Comparison of ENCODE assay signal across 22 mouse cellular contexts in genomic region chr11:69101604-69102402, GRCm38 (mm10). TPM values are rescaled to one million over a fixed set of nuclear protein-coding genes. Genes with fewer than 3 reads are reported as not detected.
DNase-seq lines count a peak whose midpoint lies in the region; ATAC-seq and TF ChIP-seq lines count a peak whose summit lies in the region.
"Had no signal": no experiment of that assay in that cellular context is flagged by ENCODE, and none has a peak within 500 bp of the region (broad histone marks: within the 10 kb centered on the region; RNA-seq: fewer than 3 reads in every experiment).

No protein-coding gene starts in this region.

- no peak for TF ChIP-seq CTCF in olfactory bulb, adult 2 months (IDR thresholded peaks at IDR 0.05; ENCODE audit: insufficient read depth, low read depth, low read length)

- no peaks in the 10 kb centered on the region for H3K27me3 ChIP-seq in megakaryocyte, embryonic 14.5 days (replicated peaks)
- H3K27me3 ChIP-seq: embryonic facial prominence, embryonic 15.5 days; limb, embryonic 15.5 days; midbrain, embryonic 12.5 days; neural tube, embryonic 15.5 days had no signal

- H3K36me3 ChIP-seq in megakaryocyte, embryonic 14.5 days (replicated peaks; ENCODE audit: low read length), result peaks cover 68% of the 10 kb centered on the region

- ATAC-seq in megakaryocyte, adult 5-6 weeks (ENCODE audit: poor library complexity, severe bottlenecking), result no peak
- ATAC-seq in monocyte, adult 5-6 weeks (replicated peaks; ENCODE audit: insufficient number of reproducible peaks, low FRiP score, low TSS enrichment, poor library complexity, severe bottlenecking), result no peak
- ATAC-seq: activated CD4-positive, CD25-positive, alpha-beta regulatory T cell, adult 4 months had no signal

- TF ChIP-seq POLR2A in olfactory bulb, adult 2 months (IDR thresholded peaks at IDR 0.05; ENCODE audit: insufficient read depth, low read depth, low read length), result no peak

- peak; percentile 34 to 74 for DNase-seq in adrenal gland, adult (ENCODE audit: inconsistent age in 2 of 2, low spot score in 1 of 2)
- DNase-seq in adrenal gland, postnatal 25 days, result no peak
- peak; percentile 95 for DNase-seq in heart, adult 11 months
- DNase-seq in heart, postnatal 36 days, result no peak
- DNase-seq: embryo, embryonic 11 days; kidney, adult 8-10 months; kidney, postnatal 36 days; lung, adult 18-20 months; lung, postnatal 4 days had no signal

- H3K9me3 ChIP-seq in megakaryocyte, embryonic 14.5 days, result no peaks in the 10 kb centered on the region
- H3K9me3 ChIP-seq: embryonic facial prominence, embryonic 15.5 days; forebrain, embryonic 10.5 days; heart, embryonic 10.5 days; limb, embryonic 15.5 days; midbrain, embryonic 12.5 days; neural tube, embryonic 15.5 days had no signal

- peak overlapping the region; percentile 30 for H3K27ac ChIP-seq in olfactory bulb, adult 2 months (ENCODE audit: insufficient read depth, low read depth, low read length)
- H3K27ac ChIP-seq: embryonic facial prominence, embryonic 15.5 days; forebrain, embryonic 10.5 days; limb, embryonic 15.5 days; midbrain, embryonic 12.5 days; neural tube, embryonic 15.5 days had no signal

- WGBS in olfactory bulb, adult 2 months, result 80% methylated on average over 21 of the region's 21 CpGs

- peaks cover 94% of the 10 kb centered on the region for H3K4me1 ChIP-seq in megakaryocyte, embryonic 14.5 days
- peaks cover 61% of the 10 kb centered on the region for H3K4me1 ChIP-seq in olfactory bulb, adult 2 months (ENCODE audit: control insufficient read depth, insufficient read depth, low read length)

- H3K4me3 ChIP-seq in megakaryocyte, embryonic 14.5 days (replicated peaks), result peak overlapping the region; percentile 67
- H3K4me3 ChIP-seq in olfactory bulb, adult 2 months (ENCODE audit: insufficient read depth, low read depth, low read length), result 0 out of 2 replicates have a peak overlapping the region, but pooled peaks have one; percentile 0
- H3K4me3 ChIP-seq: embryonic facial prominence, embryonic 15.5 days; limb, embryonic 15.5 days; midbrain, embryonic 12.5 days; neural tube, embryonic 15.5 days had no signal

- intact Hi-C loops in heart, postnatal 36 days (cut with DNase I), result no loop called here

RNA-seq across cellular contexts. Expression of gene Per1, which starts 6.8 kb away (rescaled TPM):
- 66.5 and 84.7 TPM in 2 replicates for total RNA-seq in adrenal gland, postnatal 25 days (2021)
- total RNA-seq in heart, postnatal 36 days (2021), result 10 to 100 TPM; 34.2 to 82.1 TPM
- polyA plus RNA-seq in megakaryocyte, embryonic 14.5 days (2012; ENCODE audit: insufficient read depth, low replicate concordance), result 42.3 and 83.5 TPM in 2 replicates
- total RNA-seq in megakaryocyte, adult 5-6 weeks (2015), result 6.7 and 12.5 TPM in 2 replicates
- 7.9 and 8.5 TPM in 2 replicates for total RNA-seq in megakaryocyte, adult 5-6 weeks (2017)
- polyA plus RNA-seq in olfactory bulb, adult 2 months (2012; ENCODE audit: insufficient read depth, insufficient read length, low replicate concordance, missing spikeins), result not detected in 2 replicates
- 44.9 to 89.7 TPM (median 81.1 TPM) in 3 replicates for total RNA-seq in monocyte, adult 5-6 weeks (2017)

RNA-seq across cellular contexts. Expression of gene Vamp2, which starts 13.5 kb away (rescaled TPM):
- total RNA-seq in adrenal gland, postnatal 25 days (2021), result 143 and 163 TPM in 2 replicates
- 10 to 100 TPM; 50.5 to 72.7 TPM for total RNA-seq in heart, postnatal 36 days (2021)
- 61.5 and 159 TPM in 2 replicates for polyA plus RNA-seq in megakaryocyte, embryonic 14.5 days (2012; ENCODE audit: insufficient read depth, low replicate concordance)
- total RNA-seq in megakaryocyte, adult 5-6 weeks (2015), result 53.9 and 66.6 TPM in 2 replicates
- 11.2 and 21.8 TPM in 2 replicates for total RNA-seq in megakaryocyte, adult 5-6 weeks (2017)
- polyA plus RNA-seq in olfactory bulb, adult 2 months (2012; ENCODE audit: insufficient read depth, insufficient read length, low replicate concordance, missing spikeins), result 348 and 768 TPM in 2 replicates
- total RNA-seq in monocyte, adult 5-6 weeks (2017), result 13.1 to 89.9 TPM (median 23.6 TPM) in 3 replicates

RNA-seq across cellular contexts. Expression of gene Hes7, which starts 18.4 kb away (rescaled TPM):
- total RNA-seq in adrenal gland, postnatal 25 days (2021), result not detected in 2 replicates
- total RNA-seq in heart, postnatal 36 days (2021), result not detected
- polyA plus RNA-seq in megakaryocyte, embryonic 14.5 days (2012; ENCODE audit: insufficient read depth, low replicate concordance), result 7.5 and 44.1 TPM in 2 replicates
- not detected in 2 replicates for total RNA-seq in megakaryocyte, adult 5-6 weeks (2015)
- total RNA-seq in megakaryocyte, adult 5-6 weeks (2017), result not detected in 2 replicates
- polyA plus RNA-seq in olfactory bulb, adult 2 months (2012; ENCODE audit: insufficient read depth, insufficient read length, low replicate concordance, missing spikeins), result not detected in 2 replicates
- total RNA-seq in monocyte, adult 5-6 weeks (2017), result 0.49 TPM in 1 of 3 replicates, not detected in the others
- total RNA-seq: gastrocnemius, adult 8-10 months had no signal
- polyA plus RNA-seq: activated CD4-positive, CD25-positive, alpha-beta regulatory T cell, adult 4 months had no signal

RNA-seq across cellular contexts. Expression of gene 9130213A22Rik, which starts 20.6 kb away (rescaled TPM):
- 1.2 and 1.6 TPM in 2 replicates for total RNA-seq in adrenal gland, postnatal 25 days (2021)
- under 1 TPM in 1 of 2 experiments, not detected in 1; 0.22 TPM for total RNA-seq in heart, postnatal 36 days (2021)
- polyA plus RNA-seq in megakaryocyte, embryonic 14.5 days (2012; ENCODE audit: insufficient read depth, low replicate concordance), result 1.3 and 13.9 TPM in 2 replicates
- total RNA-seq in megakaryocyte, adult 5-6 weeks (2015), result not detected in 2 replicates
- not detected in 2 replicates for total RNA-seq in megakaryocyte, adult 5-6 weeks (2017)
- polyA plus RNA-seq in olfactory bulb, adult 2 months (2012; ENCODE audit: insufficient read depth, insufficient read length, low replicate concordance, missing spikeins), result not detected in 2 replicates
- not detected in 3 replicates for total RNA-seq in monocyte, adult 5-6 weeks (2017)
- polyA plus RNA-seq: activated CD4-positive, CD25-positive, alpha-beta regulatory T cell, adult 4 months had no signal

RNA-seq across cellular contexts. Expression of gene Aloxe3, which starts 23.9 kb away (rescaled TPM):
- 0.64 and 2.8 TPM in 2 replicates for total RNA-seq in adrenal gland, postnatal 25 days (2021)
- total RNA-seq in heart, postnatal 36 days (2021), result not detected
- not detected in 2 replicates for polyA plus RNA-seq in megakaryocyte, embryonic 14.5 days (2012; ENCODE audit: insufficient read depth, low replicate concordance)
- 0.18 TPM in 1 of 2 replicates, not detected in the other for total RNA-seq in megakaryocyte, adult 5-6 weeks (2015)
- total RNA-seq in megakaryocyte, adult 5-6 weeks (2017), result not detected in 2 replicates
- not detected in 2 replicates for polyA plus RNA-seq in olfactory bulb, adult 2 months (2012; ENCODE audit: insufficient read depth, insufficient read length, low replicate concordance, missing spikeins)
- total RNA-seq in monocyte, adult 5-6 weeks (2017), result 0.32 to 0.57 TPM in 2 of 3 replicates, not detected in the other
- total RNA-seq: heart, postnatal 25 days had no signal

Comparison
In these comparisons a context has a peak if more than half of its experiments do, and no peak if none do; other contexts are left out.
1. DNase-seq: peak in adrenal gland, adult (2 of 2) and heart, adult 11 months (single experiment); none in adrenal gland, postnatal 25 days (single experiment) and heart, postnatal 36 days (0 of 2).